Mouse (Mus musculus): ENCODE measurements around the gene Apbb1. TPM values are rescaled to one million over a fixed set of nuclear protein-coding genes. Genes with fewer than 3 reads are reported as not detected.
A peak's percentile ranks its signal among the peaks of the same experiment; 100 is the strongest.

Apbb1 gene
- polyA plus RNA-seq, 1 experiment from 2014 or later = 63.4 TPM

GRCm38 (mm10) chr7:105519336-105519735 is 62.1 kb downstream of the Apbb1 start:
- H3K36me3 ChIP-seq = no peaks in the 10 kb centered on the region
- no peaks in the 10 kb centered on the region for H3K9me3 ChIP-seq (replicated peaks)
- no peak overlapping the region for H3K4me3 ChIP-seq (replicated peaks)
- no peak overlapping the region for H3K27ac ChIP-seq (replicated peaks)
- ATAC-seq (ENCODE audit: insufficient number of reproducible peaks, low FRiP score, low TSS enrichment, low read depth) = no peak
- no peak overlapping the region for H3K4me2 ChIP-seq (replicated peaks)
- H3K27me3 ChIP-seq = no peaks in the 10 kb centered on the region
- 66% methylated on average over 11 of the region's 11 CpGs for WGBS
- no peak overlapping the region for H3K9ac ChIP-seq
- H3K4me1 ChIP-seq = peaks cover 17% of the 10 kb centered on the region

GRCm38 (mm10) chr7:105516669-105517360 is 64.6 kb downstream of the Apbb1 start:
- no peak overlapping the region for H3K4me2 ChIP-seq (replicated peaks)
- no peaks in the 10 kb centered on the region for H3K27me3 ChIP-seq
- no peak for ATAC-seq (ENCODE audit: insufficient number of reproducible peaks, low FRiP score, low TSS enrichment, low read depth)
- H3K9ac ChIP-seq = no peak overlapping the region
- no peaks in the 10 kb centered on the region for H3K9me3 ChIP-seq (replicated peaks)
- peaks cover 17% of the 10 kb centered on the region for H3K4me1 ChIP-seq
- H3K36me3 ChIP-seq = no peaks in the 10 kb centered on the region
- WGBS = 43% methylated on average over 9 of the region's 9 CpGs
- no peak overlapping the region for H3K27ac ChIP-seq (replicated peaks)
- H3K4me3 ChIP-seq (replicated peaks) = no peak overlapping the region

DNA sequence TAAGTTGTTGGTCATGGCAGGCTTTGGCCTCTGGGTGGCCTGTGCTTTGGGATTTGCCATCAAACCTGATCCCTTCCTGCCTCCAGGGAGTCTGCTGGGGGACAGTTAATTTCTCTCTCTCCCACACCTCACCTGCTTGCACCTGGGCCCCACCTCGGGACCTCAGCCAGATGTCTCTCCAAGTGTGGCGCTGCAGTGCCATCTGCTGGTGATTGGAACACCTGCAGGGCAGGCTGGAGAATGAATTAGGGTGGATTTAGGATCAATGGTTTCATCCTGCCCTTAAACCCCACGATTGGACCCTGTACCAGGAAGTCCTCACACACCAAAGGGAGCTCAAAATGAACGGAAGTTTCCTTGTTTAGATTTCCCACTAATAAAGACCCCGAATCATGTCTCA is 66.3 kb downstream of the Apbb1 start:
- 12% methylated on average over 5 of the region's 5 CpGs for WGBS
- Histone ChIP-seq H3K4me3 (replicated peaks) (no peak overlapping the region), H3K36me3 (no peaks in the 10 kb centered on the region), H3K4me2 (replicated peaks) (no peak overlapping the region), H3K4me1 (peaks cover 12% of the 10 kb centered on the region), H3K9ac (no peak overlapping the region), H3K9me3 (replicated peaks) (no peaks in the 10 kb centered on the region), H3K27me3 (no peaks in the 10 kb centered on the region), H3K27ac (replicated peaks) (no peak overlapping the region)
- ATAC-seq (ENCODE audit: insufficient number of reproducible peaks, low FRiP score, low TSS enrichment, low read depth) = 0 out of 2 replicates have a peak, but pooled peaks have one; percentile 32

DNA sequence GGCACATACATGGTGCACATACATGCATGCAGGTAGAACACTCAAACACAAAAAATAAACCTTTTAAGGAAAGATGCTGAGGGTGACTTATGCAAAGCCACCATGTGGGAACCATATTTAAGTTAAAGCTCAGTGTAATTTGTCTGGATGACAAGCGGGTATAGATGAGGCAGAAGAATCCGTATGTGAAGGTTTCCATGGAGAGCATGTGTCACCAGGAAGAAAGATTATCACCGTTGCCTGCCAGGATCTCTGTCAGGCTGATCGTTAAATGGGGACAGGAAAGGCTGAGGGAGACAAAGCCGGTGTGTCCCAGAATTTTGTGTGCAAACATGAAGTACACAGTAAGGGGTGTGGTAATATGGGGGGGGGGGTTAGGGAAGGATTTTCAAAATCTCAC is 66.9 kb downstream of the Apbb1 start:
- H3K4me2 ChIP-seq (replicated peaks) = no peak overlapping the region
- no peaks in the 10 kb centered on the region for H3K9me3 ChIP-seq (replicated peaks)
- no peaks in the 10 kb centered on the region for H3K27me3 ChIP-seq
- H3K9ac ChIP-seq = no peak overlapping the region
- WGBS = 32% methylated on average over 5 of the region's 5 CpGs
- no peak overlapping the region for H3K4me3 ChIP-seq (replicated peaks)
- H3K36me3 ChIP-seq = no peaks in the 10 kb centered on the region
- no peak overlapping the region for H3K27ac ChIP-seq (replicated peaks)
- ATAC-seq (ENCODE audit: insufficient number of reproducible peaks, low FRiP score, low TSS enrichment, low read depth) = 0 out of 2 replicates have a peak, but pooled peaks have one; percentile 7
- peaks cover 12% of the 10 kb centered on the region for H3K4me1 ChIP-seq

- ATAC-seq (ENCODE audit: insufficient number of reproducible peaks, low FRiP score, low TSS enrichment, low read depth) = no peak
- peaks cover 12% of the 10 kb centered on the region for H3K4me1 ChIP-seq
- H3K27me3 ChIP-seq = no peaks in the 10 kb centered on the region
- WGBS = 34% methylated on average over 5 of the region's 5 CpGs
- H3K4me2 ChIP-seq (replicated peaks) = no peak overlapping the region
- no peaks in the 10 kb centered on the region for H3K36me3 ChIP-seq
- no peak overlapping the region for H3K9ac ChIP-seq
- no peak overlapping the region for H3K4me3 ChIP-seq (replicated peaks)
- H3K9me3 ChIP-seq (replicated peaks) = no peaks in the 10 kb centered on the region
- H3K27ac ChIP-seq (replicated peaks) = no peak overlapping the region
Observed at GRCm38 (mm10) chr7:105513845-105514291, 67.6 kb downstream of the Apbb1 start.

GRCm38 (mm10) chr7:105510143-105510542 is 71.3 kb downstream of the Apbb1 start:
- H3K4me3 ChIP-seq (replicated peaks) = no peak overlapping the region
- no peaks in the 10 kb centered on the region for H3K9me3 ChIP-seq (replicated peaks)
- no peak overlapping the region for H3K9ac ChIP-seq
- peaks cover 9% of the 10 kb centered on the region for H3K4me1 ChIP-seq
- ATAC-seq (ENCODE audit: insufficient number of reproducible peaks, low FRiP score, low TSS enrichment, low read depth) = no peak
- H3K27me3 ChIP-seq = no peaks in the 10 kb centered on the region
- H3K36me3 ChIP-seq = no peaks in the 10 kb centered on the region
- no peak overlapping the region for H3K27ac ChIP-seq (replicated peaks)
- WGBS = 75% methylated on average over 5 of the region's 5 CpGs
- no peak overlapping the region for H3K4me2 ChIP-seq (replicated peaks)

Other genes starting within 250 kb of the Apbb1 start
- 0.13 and 0.24 TPM in 2 replicates for gene Olfr690, start 247.5 kb downstream of the Apbb1 start, polyA plus RNA-seq (2015; fragmentation: Nextera tagmentation; extraction: Ambion mirVana)
- 0.33 and 0.41 TPM in 2 replicates for gene Olfr691, start 239.4 kb downstream of the Apbb1 start, polyA plus RNA-seq (2015; fragmentation: Nextera tagmentation; extraction: Ambion mirVana)
- gene Olfr692, start 213.4 kb downstream of the Apbb1 start, polyA plus RNA-seq (2015; fragmentation: Nextera tagmentation; extraction: Ambion mirVana) = 0.33 and 0.39 TPM in 2 replicates
- gene Gm5901, start 206.6 kb downstream of the Apbb1 start, polyA plus RNA-seq (2015; fragmentation: Nextera tagmentation; extraction: Ambion mirVana) = not detected in 2 replicates
- 41.3 and 44.0 TPM in 2 replicates for gene Fam160a2, start 181.6 kb downstream of the Apbb1 start, polyA plus RNA-seq (2015; fragmentation: Nextera tagmentation; extraction: Ambion mirVana)
- gene Cnga4, start 177.1 kb downstream of the Apbb1 start, polyA plus RNA-seq (2015; fragmentation: Nextera tagmentation; extraction: Ambion mirVana) = 0.51 and 0.87 TPM in 2 replicates
- gene Cckbr, start 155.9 kb downstream of the Apbb1 start, polyA plus RNA-seq (2015; fragmentation: Nextera tagmentation; extraction: Ambion mirVana) = 0.48 and 0.49 TPM in 2 replicates
- 150 and 156 TPM in 2 replicates for gene Cavin3, start 99.4 kb downstream of the Apbb1 start, polyA plus RNA-seq (2015; fragmentation: Nextera tagmentation; extraction: Ambion mirVana)
- 54.6 and 58.9 TPM in 2 replicates for gene Smpd1, start 27.3 kb downstream of the Apbb1 start, polyA plus RNA-seq (2015; fragmentation: Nextera tagmentation; extraction: Ambion mirVana)
- gene Hpx, start 18.5 kb upstream of the Apbb1 start, polyA plus RNA-seq (2015; fragmentation: Nextera tagmentation; extraction: Ambion mirVana) = 0.32 and 0.33 TPM in 2 replicates
- 45.2 and 48.1 TPM in 2 replicates for gene Trim3, start 51.9 kb upstream of the Apbb1 start, polyA plus RNA-seq (2015; fragmentation: Nextera tagmentation; extraction: Ambion mirVana)
- gene Timm10b, start 58.4 kb upstream of the Apbb1 start, polyA plus RNA-seq (2015; fragmentation: Nextera tagmentation; extraction: Ambion mirVana) = 204 and 209 TPM in 2 replicates
- 96.7 and 97.7 TPM in 2 replicates for gene Arfip2, start 58.8 kb upstream of the Apbb1 start, polyA plus RNA-seq (2015; fragmentation: Nextera tagmentation; extraction: Ambion mirVana)
- gene Gm45799, start 58.9 kb upstream of the Apbb1 start, polyA plus RNA-seq (2015; fragmentation: Nextera tagmentation; extraction: Ambion mirVana) = 30.0 and 33.1 TPM in 2 replicates
- 1.1 and 2.8 TPM in 2 replicates for gene Dnhd1, start 69.2 kb upstream of the Apbb1 start, polyA plus RNA-seq (2015; fragmentation: Nextera tagmentation; extraction: Ambion mirVana)
- gene Ilk, start 154.9 kb upstream of the Apbb1 start, polyA plus RNA-seq (2015; fragmentation: Nextera tagmentation; extraction: Ambion mirVana) = 357 and 386 TPM in 2 replicates
- 35.4 and 40.9 TPM in 2 replicates for gene Rrp8, start 155.7 kb upstream of the Apbb1 start, polyA plus RNA-seq (2015; fragmentation: Nextera tagmentation; extraction: Ambion mirVana)
- 128 and 131 TPM in 2 replicates for gene Taf10, start 162.7 kb upstream of the Apbb1 start, polyA plus RNA-seq (2015; fragmentation: Nextera tagmentation; extraction: Ambion mirVana)
- 67.0 and 82.0 TPM in 2 replicates for gene Tpp1, start 170.6 kb upstream of the Apbb1 start, polyA plus RNA-seq (2015; fragmentation: Nextera tagmentation; extraction: Ambion mirVana)
- 15.5 and 17.7 TPM in 2 replicates for gene Dchs1, start 206.0 kb upstream of the Apbb1 start, polyA plus RNA-seq (2015; fragmentation: Nextera tagmentation; extraction: Ambion mirVana)
- 345 and 355 TPM in 2 replicates for gene Mrpl17, start 229.4 kb upstream of the Apbb1 start, polyA plus RNA-seq (2015; fragmentation: Nextera tagmentation; extraction: Ambion mirVana)